Mouse (Mus musculus) olfactory bulb, adult 2 months (tissue): ENCODE measurements around the gene Atg2a.

Experiments used
- CTCF ChIP-seq: fragments of 200-500 bp; IDR thresholded peaks from 2 replicates; pipeline ENCODE4 v1.5.1; 2012; ENCODE audit warnings: low read depth, mild to moderate bottlenecking, low read length, moderate library complexity; ENCODE audit not compliant: insufficient read depth
- POLR2A ChIP-seq: fragments of 200-500 bp; IDR thresholded peaks from 2 replicates; pipeline ENCODE4 v1.6.1; 2012; ENCODE audit warnings: mild to moderate bottlenecking, low read depth, low read length, moderate library complexity; ENCODE audit not compliant: insufficient read depth

DNA sequence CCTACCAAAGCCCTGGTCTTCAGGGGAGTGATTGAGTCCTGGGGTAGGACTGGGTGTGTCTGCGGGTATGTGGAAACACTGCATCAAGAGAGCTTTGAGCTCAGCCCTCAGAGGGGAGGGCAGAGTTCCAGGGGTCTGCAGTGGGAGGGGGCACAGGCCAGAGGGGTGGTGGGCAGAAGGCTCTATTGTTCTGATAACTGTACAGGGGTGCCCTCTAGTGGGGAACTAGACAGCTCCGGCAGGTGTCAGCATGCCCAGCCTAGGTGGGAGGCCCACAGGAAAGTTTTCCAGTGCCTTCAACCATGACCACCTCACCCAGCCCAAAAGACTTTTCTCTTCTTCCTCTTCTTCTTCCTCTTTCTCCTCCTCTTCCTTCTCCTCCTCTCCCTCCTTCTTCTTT, 19.0 kb downstream of the Atg2a start:
- TF ChIP-seq CTCF (no peak), POLR2A (no peak)
